Mouse (Mus musculus) liver, embryonic 14.5 days (tissue): Measurements from ENCODE around the gene Pglyrp2. TPM values are rescaled to one million over a fixed set of nuclear protein-coding genes. Genes with fewer than 3 reads are reported as not detected.

ENCODE experiments used
- ATAC-seq: fragments of 200-750 bp; cut with Nextera tagmentation; 2 replicates; pipeline ENCODE4 v1.8.0; 2017; ENCODE audit warnings: moderate number of reproducible peaks, mild to moderate bottlenecking, moderate library complexity; ENCODE audit not compliant: insufficient read depth
- DNase-seq, 3 experiments: peaks; one replicate each; pipeline ENCODE4 v3.0.0-alpha.2; 2012 to 2013; ENCODE audit warnings: low read depth in 3 of 3, low spot score in 3 of 3
- H3K27ac ChIP-seq: fragments of 300-500 bp; sonication (generic); 2 replicates; pipeline ENCODE4 v1.5.1; 2014; ENCODE audit warnings: moderate library complexity, mild to moderate bottlenecking, control low read depth, inconsistent platforms
- H3K27me3 ChIP-seq: fragments of 300-500 bp; sonication (generic); 2 replicates; pipeline ENCODE4 v1.6.1; 2014; ENCODE audit warnings: mild to moderate bottlenecking, low read length, moderate library complexity; ENCODE audit not compliant: control insufficient read depth, insufficient read depth
- H3K36me3 ChIP-seq: fragments of 300-500 bp; sonication (generic); replicated peaks from 2 replicates; pipeline ENCODE4 v1.6.1; 2014; ENCODE audit warnings: low read depth; ENCODE audit not compliant: control insufficient read depth, insufficient read depth
- H3K4me1 ChIP-seq, 2 experiments: fragments of 200-500 bp in 1 of 2; fragments of 300-500 bp in 1 of 2; sonication (generic) in 1 of 2; replicated peaks; 2 replicates each; pipeline ENCODE4 v1.6.1; 2012 to 2014; ENCODE audit warnings: antibody characterized with exemption in 1 of 2, inconsistent platforms in 1 of 2, low read length in 1 of 2; ENCODE audit not compliant: control insufficient read depth in 2 of 2, insufficient read depth in 2 of 2
- H3K4me2 ChIP-seq: fragments of 300-500 bp; sonication (generic); 2 replicates; pipeline ENCODE4 v1.6.1; 2014; ENCODE audit warnings: low read depth, mild to moderate bottlenecking, control low read depth, moderate library complexity
- H3K4me3 ChIP-seq, 2 experiments: fragments of 200-500 bp in 1 of 2; fragments of 300-500 bp in 1 of 2; sonication (generic) in 1 of 2; 2 replicates each; pipeline ENCODE4 v1.5.1; 2012 to 2014; ENCODE audit warnings: low read depth in 2 of 2, low read length in 2 of 2, mild to moderate bottlenecking in 2 of 2, control low read depth in 1 of 2, inconsistent platforms in 1 of 2, moderate library complexity in 1 of 2; ENCODE audit not compliant: insufficient read depth in 1 of 2
- H3K9ac ChIP-seq: fragments of 300-500 bp; sonication (generic); replicated peaks from 2 replicates; pipeline ENCODE4 v1.6.1; 2014; ENCODE audit warnings: mild to moderate bottlenecking, control low read depth, moderate library complexity
- H3K9me3 ChIP-seq: fragments of 300-500 bp; sonication (generic); 2 replicates; pipeline ENCODE4 v1.6.1; 2016; ENCODE audit warnings: low read length, mixed read lengths; ENCODE audit not compliant: control insufficient read depth
- CTCF ChIP-seq: IDR thresholded peaks from 2 replicates; pipeline ENCODE4 v1.5.1; 2016; ENCODE audit warnings: antibody characterized with exemption, low read depth, control low read depth
- EP300 ChIP-seq: IDR thresholded peaks from 2 replicates; pipeline ENCODE4 v1.6.1; 2016; ENCODE audit warnings: antibody characterized with exemption, low read depth
- WGBS: fragments of 180-500 bp; shearing (Covaris S2); extraction: QIAGEN DNeasy Blood & Tissue Kit; methylation state at CpG from one replicate; pipeline ENCODE4 v1.1.7; 2014; ENCODE audit not compliant: insufficient replicate concordance; 5-methylcytosine and 5-hydroxymethylcytosine counted together
- polyA plus RNA-seq, 2 experiments: library from polyadenylated mRNA; depleted of rRNA in 1 of 2; stranded (reverse) in 1 of 2; unstranded in 1 of 2; fragments of >200 nt; fragmentation: Nextera tagmentation in 1 of 2; extraction: Ambion mirVana in 1 of 2; gene quantifications; 2 replicates each; pipeline versions ENCODE4 v1.2.1 to v1.2.3; 2012 to 2014

Pglyrp2 gene
- polyA plus RNA-seq, 2 experiments = 4.0 to 5.7 TPM

- Histone ChIP-seq H3K4me1 (no peaks in the 10 kb centered on the region), H3K9ac (no peak overlapping the region), H3K4me2 (no peak overlapping the region), H3K4me3 (no peak overlapping the region), H3K27ac (no peak overlapping the region), H3K9me3 (no peaks in the 10 kb centered on the region), H3K27me3 (no peaks in the 10 kb centered on the region), H3K36me3 (no peaks in the 10 kb centered on the region)
- TF ChIP-seq CTCF (no peak), EP300 (no peak)
- ATAC-seq (no peak), DNase-seq (no peak)
- WGBS = 62% methylated on average over 6 of the region's 6 CpGs
Observed at GRCm38 (mm10) chr17:32411898-32412297, 12.1 kb downstream of the Pglyrp2 start.

- ATAC-seq (no peak), DNase-seq (no peak)
- no peak for TF ChIP-seq EP300
- 0 out of 2 replicates have a peak, but pooled peaks have one; percentile 5 for TF ChIP-seq CTCF
- Histone ChIP-seq H3K36me3 (no peaks in the 10 kb centered on the region), H3K4me3 (peak within 1 kb of the TSS; percentile 49 to 51), H3K27me3 (no peaks in the 10 kb centered on the region), H3K27ac (no peak within 1 kb of the TSS), H3K4me2 (peak within 1 kb of the TSS; percentile 65), H3K4me1 (peaks cover 0 to 7% of the 10 kb centered on the region in 2 experiments; a peak in 2 of 4 replicates), H3K9ac (peak within 1 kb of the TSS; percentile 46), H3K9me3 (no peaks in the 10 kb centered on the region)
- 10% methylated on average over 7 of the region's 8 CpGs for WGBS
Observed at GRCm38 (mm10) chr17:32403417-32403816, 20.6 kb downstream of the Pglyrp2 start, which contains the start of gene Rasal3. Rasal3 (minus strand) TSS chr17:32403583.

GRCm38 (mm10) chr17:32402779-32403157 lies 21.2 kb downstream of the Pglyrp2 start:
- H3K4me2 ChIP-seq = peak overlapping the region; percentile 65
- no peak overlapping the region for H3K27ac ChIP-seq
- TF ChIP-seq EP300 = no peak
- no peak for TF ChIP-seq CTCF
- H3K36me3 ChIP-seq = no peaks in the 10 kb centered on the region
- H3K9ac ChIP-seq = peak overlapping the region; percentile 46
- H3K4me3 ChIP-seq = peak overlapping the region; percentile 49 to 51
- 8% methylated on average over 11 of the region's 11 CpGs for WGBS
- H3K9me3 ChIP-seq = no peaks in the 10 kb centered on the region
- no peaks in the 10 kb centered on the region for H3K27me3 ChIP-seq
- peaks cover 0 to 7% of the 10 kb centered on the region in 2 experiments; a peak in 2 of 4 replicates for H3K4me1 ChIP-seq
- peak; percentile 78 for ATAC-seq
- no peak for DNase-seq

- Histone ChIP-seq H3K27ac (no peak overlapping the region), H3K4me3 (peak overlapping the region; percentile 49 to 51), H3K27me3 (0 out of 2 replicates have a peak, but pooled peaks cover 2% of the 10 kb centered on the region), H3K9ac (peak overlapping the region; percentile 18; the same call in 1 of the 2 replicates), H3K4me2 (peak overlapping the region; percentile 65), H3K4me1 (peaks cover 0 to 7% of the 10 kb centered on the region in 2 experiments; a peak in 2 of 4 replicates), H3K9me3 (no peaks in the 10 kb centered on the region), H3K36me3 (no peaks in the 10 kb centered on the region)
- TF ChIP-seq EP300 (no peak), CTCF (no peak)
- 21% methylated on average over 9 of the region's 9 CpGs for WGBS
- ATAC-seq (peak; percentile 35; the same call in 1 of the 2 replicates), DNase-seq (no peak)
Observed at GRCm38 (mm10) chr17:32402011-32402778, 21.8 kb downstream of the Pglyrp2 start.

GRCm38 (mm10) chr17:32396266-32396665 lies 27.7 kb downstream of the Pglyrp2 start:
- H3K9me3 ChIP-seq = no peaks in the 10 kb centered on the region
- no peak for TF ChIP-seq EP300
- no peak for TF ChIP-seq CTCF
- no peaks in the 10 kb centered on the region for H3K36me3 ChIP-seq
- H3K4me1 ChIP-seq = no peaks in the 10 kb centered on the region
- peaks cover 5% of the 10 kb centered on the region; the same call in 1 of the 2 replicates for H3K27me3 ChIP-seq
- peak overlapping the region; percentile 4; the same call in 1 of the 2 replicates for H3K4me2 ChIP-seq
- WGBS = 74% methylated on average over 37 of the region's 37 CpGs
- ATAC-seq (no peak), DNase-seq (no peak)
- H3K27ac ChIP-seq = no peak overlapping the region
- no peak overlapping the region for H3K9ac ChIP-seq
- H3K4me3 ChIP-seq = no peak overlapping the region
